Mouse (Mus musculus) monocyte, adult 59 days (primary cell): ENCODE measurements around the gene Sptb. TPM values are rescaled to one million over a fixed set of nuclear protein-coding genes. Genes with fewer than 3 reads are reported as not detected.

Source experiments
- total RNA-seq, 2 experiments: library from RNA; stranded (reverse); gene quantifications; one replicate each; pipeline ENCODE4 v1.2.4; 2023

The Sptb gene
- total RNA-seq: under 1 TPM in 1 of 2 experiments, not detected in 1; 0.10 TPM

GRCm38 (mm10) chr12:76710351-76711100 is at the start of gene Sptb:
Gene Sptb (minus strand): TSS chr12:76710547.

GRCm38 (mm10) chr12:76530580-76531139 is 179.7 kb downstream of the Sptb start, which contains the start of gene Plekhg3:
Gene Plekhg3 (plus strand): TSS chr12:76530891.

Other genes with a start within 250 kb of the Sptb start
- gene Plekhg3, start 179.7 kb downstream of the Sptb start, total RNA-seq: 100 to 1,000 TPM; 112 to 121 TPM
- gene Churc1, start 55.0 kb upstream of the Sptb start, total RNA-seq: 10 to 100 TPM; 23.5 to 24.5 TPM
- 1 to 10 TPM; 2.3 to 3.5 TPM for gene Fntb, start 55.0 kb upstream of the Sptb start, total RNA-seq
- not detected for gene Gpx2, start 85.0 kb upstream of the Sptb start, total RNA-seq
- gene Rab15, start 112.4 kb upstream of the Sptb start, total RNA-seq: not detected